Mouse (Mus musculus) lung, postnatal 25 days (tissue): Measurements from ENCODE around the gene Ebpl.
A peak's percentile ranks its signal among the peaks of the same experiment; 100 is the strongest.

Source experiments
- DNase-seq: peaks from one replicate; pipeline ENCODE4 v3.0.0; 2022; ENCODE audit warnings: low spot score

Ebpl gene

GRCm38 (mm10) chr14:61360131-61360980, at the start of gene Ebpl:
Gene Ebpl (minus strand): TSS chr14:61360439.
- peak; percentile 93 for DNase-seq

- no peak for DNase-seq
These were observed 49.8 kb upstream of the Ebpl start for GRCm38 (mm10) chr14:61410020-61410419.

DNA sequence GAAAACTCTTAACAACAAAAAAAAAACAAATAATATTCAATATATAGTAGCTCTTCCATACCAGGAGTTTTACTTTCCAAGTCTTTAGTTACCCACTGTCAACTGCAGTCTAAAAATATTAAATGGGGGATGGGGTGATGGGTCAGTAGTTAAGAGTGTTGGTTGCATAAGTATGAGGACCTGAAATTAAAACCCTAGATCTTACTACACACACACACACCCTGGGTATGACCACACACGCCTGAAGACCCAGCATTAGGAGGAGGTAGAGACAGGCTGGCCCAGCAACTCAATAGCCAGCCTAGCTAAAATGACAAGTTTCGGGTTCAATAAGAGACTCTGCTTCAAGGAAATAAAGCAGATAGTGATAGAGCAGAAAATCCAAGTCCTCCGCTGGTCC, 46.8 kb upstream of the Ebpl start:
- no peak for DNase-seq

DNA sequence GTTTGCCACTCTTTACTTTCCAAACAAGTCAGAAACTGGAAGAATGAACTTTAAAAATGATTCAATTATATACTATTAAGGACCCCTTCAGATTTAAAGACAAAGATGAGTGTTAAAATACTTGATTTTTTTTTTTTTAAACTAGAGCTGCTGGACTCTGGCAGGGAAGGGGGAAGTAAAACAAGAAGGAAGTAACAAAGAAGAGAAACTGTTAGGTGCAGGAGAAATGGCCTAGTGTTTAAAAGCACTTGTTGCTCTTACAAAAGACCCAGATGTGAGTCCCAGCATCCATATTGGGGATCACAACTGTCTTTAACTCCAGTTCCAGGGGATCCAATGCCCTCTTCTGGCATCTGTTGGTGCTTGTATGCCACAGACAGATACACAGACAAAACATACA, 45.5 kb upstream of the Ebpl start:
- DNase-seq, result no peak

GRCm38 (mm10) chr14:61404941-61405340, 44.7 kb upstream of the Ebpl start:
- DNase-seq, result no peak

DNA sequence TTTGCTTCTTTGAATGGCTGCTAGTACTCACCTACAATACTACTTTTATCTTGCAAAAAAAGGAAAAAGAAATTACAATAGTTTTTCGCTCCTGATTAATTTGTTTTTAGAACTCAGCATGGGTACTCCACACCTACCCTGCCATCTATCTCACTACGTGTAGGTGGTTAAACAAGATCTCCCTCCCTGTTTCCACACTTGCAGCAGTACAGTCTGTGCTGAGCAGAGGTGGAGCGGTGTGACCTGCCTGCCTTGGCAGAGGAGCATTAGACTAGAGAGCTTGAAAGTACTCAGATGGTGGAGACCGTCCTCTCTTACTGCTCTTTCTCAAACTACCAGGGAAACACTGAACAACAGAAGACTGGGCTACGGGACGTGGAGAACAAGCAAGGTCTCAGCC, 34.5 kb upstream of the Ebpl start:
- no peak for DNase-seq

DNA sequence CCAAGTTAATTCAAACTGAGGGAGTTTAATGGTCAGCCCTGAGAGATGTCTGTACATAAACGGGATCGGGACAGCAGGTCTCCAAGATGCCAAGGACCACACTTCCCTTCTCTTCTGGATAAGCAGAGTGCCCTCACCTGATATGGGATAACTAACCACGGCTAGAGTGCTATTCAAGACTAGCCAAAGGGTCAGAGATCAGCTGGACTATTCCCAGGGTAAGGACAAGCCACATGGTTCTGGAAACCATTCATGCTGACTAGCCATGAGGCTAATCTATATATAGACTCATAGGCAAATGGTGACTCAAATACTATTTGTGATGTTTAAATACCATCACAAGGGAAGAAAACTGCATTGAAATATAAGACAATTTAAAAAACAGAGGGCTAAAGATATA, 30.3 kb upstream of the Ebpl start:
- DNase-seq, result no peak

- no peak for DNase-seq
These were observed 7.1 kb upstream of the Ebpl start for GRCm38 (mm10) chr14:61367290-61367689.

- DNase-seq, result no peak
These were observed 4.4 kb upstream of the Ebpl start for GRCm38 (mm10) chr14:61364656-61365055.

DNA sequence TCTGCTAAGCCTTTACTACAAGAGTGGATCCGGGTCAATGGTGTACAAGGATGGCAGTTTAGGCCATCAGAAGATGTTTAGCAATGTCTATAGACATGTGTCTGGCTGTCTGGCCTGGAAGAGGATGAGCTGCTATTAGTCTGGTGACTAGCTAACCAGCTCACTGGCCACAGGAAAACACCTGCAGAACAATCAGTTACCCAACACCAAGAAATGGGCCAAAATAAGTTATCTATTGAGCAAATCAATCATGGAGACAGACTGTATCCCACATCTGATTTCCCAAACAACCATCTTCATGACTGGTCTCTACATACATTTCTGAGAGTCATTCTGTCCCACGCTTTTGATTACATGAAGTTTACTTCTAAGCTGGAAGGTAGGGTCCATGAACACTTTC, 3.5 kb upstream of the Ebpl start:
- no peak for DNase-seq

GRCm38 (mm10) chr14:61362268-61362667, 2.0 kb upstream of the Ebpl start:
- DNase-seq, result no peak

DNA sequence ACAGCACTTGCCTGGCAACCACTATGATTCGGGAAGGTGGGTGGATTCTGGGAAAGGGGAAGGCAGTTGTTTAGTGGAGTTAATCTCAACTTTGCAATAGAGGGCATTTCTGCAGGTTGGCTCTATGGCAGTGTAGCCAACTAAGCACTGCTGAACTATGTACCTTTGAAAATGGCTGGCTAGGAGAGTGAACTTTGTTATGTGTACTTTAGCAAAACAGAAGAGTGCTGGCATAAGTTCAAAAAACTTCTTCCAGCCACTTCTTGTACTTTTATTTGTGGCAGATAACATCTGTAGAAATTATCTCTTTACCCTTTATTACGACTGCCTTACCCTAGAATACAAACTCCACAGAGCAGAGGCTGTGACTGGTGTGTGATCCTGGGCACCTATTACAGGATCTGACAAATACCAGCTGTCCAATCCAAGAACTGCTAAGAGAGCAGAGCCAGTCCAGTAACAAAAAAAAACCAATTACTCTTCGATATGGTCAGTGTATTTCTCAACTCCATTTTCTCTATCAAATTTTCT, 807 bp upstream of the Ebpl start:
- DNase-seq, result no peak

DNA sequence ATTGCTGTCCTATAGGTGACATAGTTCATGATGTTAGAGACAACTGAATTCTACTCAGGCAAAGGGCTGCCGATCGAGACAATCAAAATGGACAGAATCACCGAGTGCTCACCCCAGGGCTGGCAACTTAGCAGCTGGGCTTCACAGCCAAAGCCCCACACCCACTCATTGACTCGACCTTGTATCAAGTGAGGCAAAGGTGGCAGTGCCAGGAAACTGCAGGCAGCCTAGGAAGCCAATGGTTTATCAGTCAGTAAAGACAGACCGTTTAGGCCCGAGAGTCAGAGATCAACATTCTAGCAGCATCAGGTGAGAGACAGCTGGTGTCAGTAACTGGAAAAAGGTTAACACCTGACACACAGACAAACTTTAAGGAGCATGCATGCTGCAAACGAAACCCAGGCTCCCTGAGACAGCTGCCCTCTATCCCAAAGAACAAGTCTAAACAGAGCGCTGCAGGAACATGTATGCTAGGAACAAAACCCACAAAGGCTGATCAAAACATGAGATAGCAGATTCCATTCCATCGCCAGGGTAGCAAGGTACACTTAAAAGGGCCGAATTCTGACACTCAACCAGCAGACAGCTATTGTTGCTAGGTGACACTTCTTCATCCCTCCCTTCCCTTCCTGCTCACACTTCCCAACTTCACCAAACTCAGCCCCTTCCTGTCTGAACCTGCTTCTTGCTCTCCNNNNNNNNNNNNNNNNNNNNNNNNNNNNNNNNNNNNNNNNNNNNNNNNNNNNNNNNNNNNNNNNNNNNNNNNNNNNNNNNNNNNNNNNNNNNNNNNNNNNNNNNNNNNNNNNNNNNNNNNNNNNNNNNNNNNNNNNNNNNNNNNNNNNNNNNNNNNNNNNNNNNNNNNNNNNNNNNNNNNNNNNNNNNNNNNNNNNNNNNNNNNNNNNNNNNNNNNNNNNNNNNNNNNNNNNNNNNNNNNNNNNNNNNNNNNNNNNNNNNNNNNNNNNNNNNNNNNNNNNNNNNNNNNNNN, 5.7 kb downstream of the Ebpl start:
- DNase-seq, result no peak

DNA sequence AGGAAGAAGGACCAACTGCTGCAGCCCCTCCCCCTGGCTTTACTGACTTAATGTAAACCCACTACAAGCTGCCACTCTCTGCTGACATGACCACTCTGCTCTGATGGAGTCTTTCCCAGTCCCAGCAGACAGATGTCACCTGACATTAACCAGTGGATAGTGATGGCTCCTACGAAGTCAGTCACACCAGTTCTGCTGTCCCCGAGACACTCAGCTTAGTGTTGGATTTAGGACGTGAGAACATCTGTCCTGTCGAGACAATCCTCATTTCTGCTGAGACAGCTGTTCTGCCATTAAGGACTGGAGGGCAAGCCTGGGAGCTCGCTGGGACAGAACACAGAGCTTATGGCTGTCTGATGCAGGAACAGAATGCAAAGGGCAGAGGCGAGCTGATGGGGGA, 9.4 kb downstream of the Ebpl start:
- DNase-seq, result no peak

DNA sequence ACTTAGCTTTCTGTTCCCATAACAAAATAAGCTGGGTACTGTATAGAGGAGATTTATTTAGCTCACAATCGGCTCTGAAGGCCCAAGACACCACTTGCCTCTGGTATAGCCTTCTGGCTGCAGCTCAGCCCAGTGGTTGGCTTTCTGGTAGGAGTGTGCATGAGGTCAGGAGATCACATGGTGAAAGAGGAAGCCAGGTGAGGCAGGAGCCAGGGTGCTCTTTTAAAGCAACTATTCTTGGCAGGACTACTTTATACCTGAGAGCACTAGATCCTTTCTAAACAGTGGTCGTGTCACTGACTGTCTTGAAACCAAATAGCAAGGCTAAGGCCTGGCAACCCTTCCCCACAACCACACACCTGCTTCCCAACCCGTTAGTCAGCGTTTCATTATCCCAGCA, 10.4 kb downstream of the Ebpl start:
- DNase-seq, result no peak

GRCm38 (mm10) chr14:61346827-61347698, 13.2 kb downstream of the Ebpl start:
- no peak for DNase-seq

- no peak for DNase-seq
These were observed 15.6 kb downstream of the Ebpl start for GRCm38 (mm10) chr14:61344590-61344989.

- DNase-seq, result no peak
These were observed 20.9 kb downstream of the Ebpl start for GRCm38 (mm10) chr14:61339381-61339780.

DNA sequence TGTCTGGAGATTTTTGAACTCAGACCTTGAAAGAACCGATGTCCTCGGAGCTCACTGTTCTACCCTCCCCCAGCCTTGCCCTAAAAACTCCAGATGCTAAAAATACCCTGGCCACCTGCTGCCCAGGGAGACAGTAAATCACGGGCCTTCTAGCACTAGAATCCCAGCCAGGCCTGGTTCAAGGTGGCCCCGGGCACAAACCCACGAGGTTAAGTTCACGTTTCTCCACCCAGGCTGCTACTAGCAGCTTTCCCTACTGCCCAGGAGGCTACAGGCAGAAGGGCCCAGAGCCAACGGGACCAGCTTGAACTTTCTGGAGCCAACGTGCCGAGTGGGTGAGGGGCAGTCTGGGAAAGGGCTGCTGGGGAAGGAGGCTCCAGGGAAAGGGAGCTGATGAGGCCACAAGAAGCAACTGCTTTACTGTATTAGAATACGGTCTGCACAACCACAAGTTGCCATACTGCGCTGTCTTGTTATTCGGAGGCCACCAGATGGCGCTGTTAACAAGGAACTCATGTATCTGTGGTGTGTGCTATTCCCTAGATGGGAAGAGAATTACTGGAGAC, 29.2 kb downstream of the Ebpl start:
- peak; percentile 78 for DNase-seq

DNA sequence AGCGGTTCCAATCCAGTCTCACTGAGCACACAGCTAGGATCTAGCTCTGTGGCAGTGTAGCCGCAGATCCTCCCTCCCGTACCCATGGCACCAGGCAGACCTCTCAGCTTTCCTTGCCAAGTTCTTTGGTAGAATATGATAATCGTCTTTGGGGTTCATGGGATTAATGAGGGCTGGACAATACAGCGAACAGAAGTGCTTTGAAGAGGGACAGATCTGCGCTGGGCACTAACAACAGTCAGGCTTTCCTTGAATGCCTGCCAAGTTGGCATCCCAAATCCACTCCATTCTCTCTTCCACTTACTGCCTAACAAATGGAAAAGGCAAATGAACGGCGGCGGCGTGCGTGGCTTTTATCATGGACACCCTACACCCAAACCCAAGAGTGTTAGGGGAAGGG, 29.6 kb downstream of the Ebpl start:
- no peak for DNase-seq
